Mouse (Mus musculus) bone marrow, adult 2 months (tissue): ENCODE data around the gene Col5a2.

Experiments used
- CTCF ChIP-seq: fragments of 200-500 bp; IDR thresholded peaks from 2 replicates; pipeline ENCODE4 v1.5.1; 2011; ENCODE audit warnings: low read length, control low read depth; ENCODE audit not compliant: control insufficient read depth, insufficient read depth
- POLR2A ChIP-seq: fragments of 200-500 bp; IDR thresholded peaks from 2 replicates; pipeline ENCODE4 v1.6.1; 2011; ENCODE audit warnings: low read depth, mild to moderate bottlenecking, control low read depth, low read length, borderline replicate concordance; ENCODE audit not compliant: control insufficient read depth

- no peak for TF ChIP-seq POLR2A
- no peak for TF ChIP-seq CTCF
These were observed 122.9 kb downstream of the Col5a2 start for GRCm38 (mm10) chr1:45379992-45380690.
